Mouse (Mus musculus) layer of hippocampus, postnatal 10 days (tissue): Measurements from ENCODE around the gene Nr4a1. TPM values are rescaled to one million over a fixed set of nuclear protein-coding genes. Genes with fewer than 3 reads are reported as not detected.

Experiments
- DNase-seq, 2 experiments: peaks; one replicate each; pipeline ENCODE4 v3.0.0; 2021; ENCODE audit warnings: low spot score in 2 of 2
- total RNA-seq, 2 experiments: library from RNA; stranded (reverse); gene quantifications; 2 replicates each; pipeline ENCODE4 v1.2.3; 2021

The Nr4a1 gene
- total RNA-seq, 2 experiments from 2014 or later = 28.4 to 33.9 TPM

DNA sequence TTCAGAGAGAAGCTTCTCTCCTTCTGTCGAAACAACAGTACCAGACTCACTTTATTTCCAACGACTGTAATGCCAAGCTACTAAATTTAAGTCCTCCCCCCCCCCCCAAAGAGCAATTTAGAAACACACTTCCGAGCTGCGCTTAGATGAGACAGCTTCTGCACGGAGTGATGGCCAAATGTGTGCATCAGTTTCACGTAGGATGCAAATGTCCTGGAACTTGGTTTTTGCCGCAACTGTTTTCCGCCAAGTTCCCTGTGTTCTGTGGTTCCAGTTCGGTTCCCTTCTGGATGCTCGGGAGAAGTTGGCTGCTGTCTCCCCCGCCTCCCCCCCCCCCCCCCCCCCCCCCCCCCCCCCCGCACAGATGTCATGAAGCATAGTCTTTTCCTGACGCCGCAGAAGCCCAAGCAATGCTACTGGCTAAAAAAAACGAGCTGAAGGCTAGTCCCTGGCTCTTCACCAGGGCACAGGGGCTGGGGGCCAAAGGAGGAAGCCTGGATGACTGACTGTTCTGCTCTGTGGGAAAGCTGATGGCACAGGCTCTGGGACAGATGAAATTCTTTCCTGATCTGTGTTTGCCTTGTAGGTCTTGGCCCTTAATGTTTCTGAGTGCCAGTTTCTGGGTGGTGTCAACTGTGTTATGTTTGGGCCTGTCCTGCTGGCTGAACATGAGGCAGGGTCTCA, 57.2 kb downstream of the Nr4a1 start:
- DNase-seq = no peak

DNA sequence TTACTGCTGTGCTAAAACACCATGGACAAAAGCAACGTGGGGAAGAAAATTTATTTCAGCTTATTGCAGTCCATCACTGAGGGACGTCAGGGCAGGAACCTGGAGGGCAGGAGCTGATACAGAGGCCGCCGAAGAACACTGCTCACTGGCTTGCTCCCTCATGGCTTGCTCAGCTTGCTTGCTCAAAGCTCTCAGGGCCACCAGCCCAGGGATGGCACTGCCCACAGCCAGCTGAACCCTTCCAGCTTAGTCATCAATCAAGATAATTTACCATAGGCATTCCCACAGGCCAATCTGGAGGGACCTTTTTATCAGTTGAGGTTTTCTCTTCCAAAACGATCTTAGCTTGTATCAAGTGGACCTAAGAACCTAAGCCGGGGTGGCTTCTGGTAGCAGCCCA, 57.9 kb downstream of the Nr4a1 start:
- no peak for DNase-seq

DNA sequence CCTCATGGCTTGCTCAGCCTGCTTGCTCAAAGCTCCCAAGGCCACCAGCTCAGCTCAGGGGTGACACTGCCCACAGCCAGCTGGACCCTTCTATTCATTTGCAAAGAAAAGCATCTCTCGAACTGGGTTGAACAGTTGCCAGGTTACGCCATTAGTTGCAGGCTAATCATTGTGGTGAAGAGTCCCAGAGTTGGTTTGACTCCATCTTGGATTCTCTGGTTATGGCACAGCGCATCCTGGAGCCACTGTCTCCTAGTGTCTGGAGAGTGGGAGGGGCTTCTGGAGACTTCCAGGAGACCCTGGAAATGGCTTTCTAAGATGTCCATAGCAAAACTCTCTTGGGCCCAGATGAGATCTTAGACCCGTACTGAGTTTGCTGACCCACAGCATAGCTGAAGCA, 61.3 kb downstream of the Nr4a1 start:
- no peak for DNase-seq

DNA sequence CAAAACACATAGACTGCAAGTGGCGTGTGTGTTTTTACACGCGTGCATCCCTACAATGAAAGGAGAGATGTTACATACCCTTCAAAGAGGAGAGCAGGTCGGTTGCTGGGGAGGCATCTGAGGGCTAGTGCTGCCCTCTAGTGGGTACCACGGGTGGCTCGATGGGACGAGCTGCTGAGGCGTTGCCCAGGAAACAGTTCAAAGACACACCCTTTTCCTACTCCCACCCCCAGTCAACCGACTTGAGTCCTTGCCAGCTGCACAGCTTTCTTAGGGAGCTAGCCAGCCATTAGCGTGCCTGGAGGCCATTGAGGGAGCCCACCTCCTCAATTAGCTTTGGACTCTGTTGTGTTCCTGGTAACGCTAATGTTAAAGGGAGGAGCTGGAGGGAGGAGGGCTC, 61.8 kb downstream of the Nr4a1 start:
- peak; percentile 95 for DNase-seq

DNA sequence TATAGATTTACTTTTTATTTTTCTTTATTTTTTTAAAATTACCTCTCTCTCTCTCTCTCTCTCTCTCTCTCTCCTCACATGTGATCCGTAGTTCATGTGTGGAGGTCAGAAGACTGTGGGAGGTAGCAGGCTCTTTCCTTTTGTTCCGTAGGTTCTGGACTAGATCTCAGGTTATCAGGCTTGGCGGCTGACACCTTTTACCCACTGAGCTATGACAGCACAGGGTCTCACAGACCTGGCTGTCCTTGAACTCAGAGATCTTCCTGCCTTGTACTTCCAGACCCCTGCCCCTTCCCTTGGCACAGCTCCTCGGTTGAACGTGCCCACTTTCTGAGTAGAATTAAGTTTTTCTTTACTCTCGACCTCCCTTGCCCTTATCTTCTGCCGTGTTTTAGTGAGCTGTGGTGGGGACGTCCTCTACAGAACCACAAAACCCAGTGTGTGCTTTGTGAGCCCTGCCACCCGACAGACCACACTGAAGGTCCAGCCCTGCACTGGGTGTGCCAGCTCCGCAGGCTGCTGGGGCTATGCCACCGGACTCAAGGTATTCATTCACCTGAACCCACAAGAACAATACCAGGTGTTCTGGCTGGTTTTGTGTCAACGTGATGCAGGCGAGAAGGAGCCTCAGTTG, 62.3 kb downstream of the Nr4a1 start:
- no peak for DNase-seq

DNA sequence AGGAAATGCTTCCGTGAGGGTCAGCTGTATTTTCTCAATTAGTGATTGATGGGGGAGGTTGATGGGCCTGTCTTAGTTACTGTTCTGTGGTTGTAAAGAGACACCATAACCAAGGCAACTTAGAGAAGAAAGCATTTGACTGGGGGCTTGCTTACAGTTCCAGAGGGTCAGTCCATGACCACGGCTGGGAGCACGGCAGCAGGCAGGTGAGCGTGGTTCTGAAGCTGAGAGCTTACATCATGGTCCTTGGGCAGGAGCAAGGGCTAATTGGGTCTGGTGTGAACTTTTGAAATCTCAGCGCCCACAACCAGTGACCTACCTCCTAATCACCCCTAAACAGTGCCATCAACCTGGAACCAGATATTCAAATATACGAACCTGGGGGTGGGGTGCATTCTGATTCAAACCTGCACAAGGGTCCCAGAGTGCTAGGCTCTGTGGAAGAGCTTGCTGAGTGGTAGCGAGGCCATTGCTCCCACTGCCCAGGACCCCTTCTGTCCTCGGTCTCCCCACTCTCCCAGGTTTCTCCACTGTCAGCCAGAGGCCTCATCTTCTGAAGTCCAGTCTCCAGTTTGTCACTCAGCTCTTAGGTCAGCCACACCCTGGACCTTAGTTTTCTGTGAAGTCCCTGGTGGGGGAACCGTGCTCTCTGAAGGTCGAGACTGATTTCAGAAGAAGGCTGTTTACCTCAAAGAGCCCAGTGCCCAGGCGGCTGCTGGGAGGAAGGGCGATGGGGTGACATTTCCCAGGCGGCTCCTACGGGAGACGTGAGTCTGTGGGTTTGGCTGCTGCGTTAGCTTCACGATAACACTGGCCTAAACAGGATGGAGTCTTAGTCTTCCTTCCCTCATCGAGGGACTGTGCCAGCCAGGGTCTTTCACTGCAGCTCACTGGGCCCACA, 63.1 kb downstream of the Nr4a1 start:
- no peak for DNase-seq

DNA sequence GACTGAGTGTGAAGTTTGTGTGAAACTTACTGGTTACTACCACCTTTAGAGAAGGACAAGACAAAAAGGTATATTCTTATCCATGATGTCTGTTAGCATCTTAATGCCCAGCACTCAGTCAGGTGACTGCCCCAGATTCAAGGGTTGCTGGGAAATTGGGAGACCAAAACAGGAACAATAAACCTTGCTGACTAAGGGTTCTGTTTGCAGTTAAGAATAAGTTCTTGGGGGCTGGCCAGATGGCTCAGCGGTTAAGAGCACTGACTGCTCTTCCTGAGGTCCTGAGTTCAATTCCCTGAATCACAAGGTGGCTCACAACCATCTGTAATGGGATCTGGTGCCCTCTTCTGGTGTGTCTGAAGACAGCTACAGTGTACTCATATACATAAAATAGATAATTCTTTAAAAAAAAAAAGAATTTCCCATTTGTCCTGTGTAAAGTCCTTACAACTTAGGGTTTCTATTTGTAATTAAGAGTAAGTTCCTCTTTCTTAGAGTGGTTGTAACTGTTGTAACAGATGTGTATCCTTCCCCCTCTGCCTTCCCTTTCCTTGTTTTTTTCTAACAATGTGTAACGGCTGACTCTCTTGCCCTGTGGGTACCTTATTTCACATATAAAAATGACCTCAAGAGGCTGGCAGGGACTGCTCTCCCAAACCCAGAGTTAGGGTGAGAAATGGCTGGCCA, 63.9 kb downstream of the Nr4a1 start:
- DNase-seq = no peak

DNA sequence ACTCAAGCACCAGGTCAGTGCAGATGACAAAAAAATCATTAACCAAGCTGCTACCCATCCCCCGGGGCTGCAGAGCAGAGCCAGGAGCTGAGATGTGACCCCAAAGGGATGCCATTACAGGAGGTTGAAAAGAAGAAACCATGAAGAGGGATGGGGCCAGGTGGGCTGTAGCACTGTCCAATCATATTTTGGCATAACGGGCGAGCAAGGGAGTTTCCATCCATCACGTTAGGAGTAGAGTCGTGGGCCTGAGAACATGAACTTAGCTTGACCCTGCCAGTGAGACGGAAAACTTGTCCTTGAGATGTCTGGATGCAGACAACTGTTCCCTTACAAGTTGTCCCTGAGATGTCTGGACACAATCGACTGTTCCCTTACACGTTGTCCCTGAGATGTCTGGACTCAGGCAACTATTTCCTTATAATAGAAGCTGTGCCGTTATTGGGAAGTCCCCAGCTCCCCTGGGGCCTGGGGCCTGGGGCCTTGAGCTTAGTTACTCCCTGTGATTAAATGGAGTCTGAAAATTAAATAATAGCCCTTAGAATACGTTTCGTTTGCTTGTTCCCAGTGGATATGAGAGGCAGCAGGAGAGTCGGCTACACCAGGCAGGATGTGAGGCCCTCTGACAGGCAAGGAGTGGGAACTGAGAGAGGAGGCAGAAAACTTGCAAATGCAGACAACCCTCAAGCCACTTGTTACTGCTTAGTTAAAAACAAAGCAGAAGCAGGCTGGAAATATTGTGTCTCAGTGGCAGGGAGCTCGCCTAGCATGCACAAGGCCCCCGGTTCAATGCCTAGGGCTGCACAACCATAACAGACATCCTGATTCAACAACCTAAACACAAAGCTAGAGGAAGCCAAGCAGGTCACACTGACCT, 65.1 kb downstream of the Nr4a1 start:
- DNase-seq = no peak

DNA sequence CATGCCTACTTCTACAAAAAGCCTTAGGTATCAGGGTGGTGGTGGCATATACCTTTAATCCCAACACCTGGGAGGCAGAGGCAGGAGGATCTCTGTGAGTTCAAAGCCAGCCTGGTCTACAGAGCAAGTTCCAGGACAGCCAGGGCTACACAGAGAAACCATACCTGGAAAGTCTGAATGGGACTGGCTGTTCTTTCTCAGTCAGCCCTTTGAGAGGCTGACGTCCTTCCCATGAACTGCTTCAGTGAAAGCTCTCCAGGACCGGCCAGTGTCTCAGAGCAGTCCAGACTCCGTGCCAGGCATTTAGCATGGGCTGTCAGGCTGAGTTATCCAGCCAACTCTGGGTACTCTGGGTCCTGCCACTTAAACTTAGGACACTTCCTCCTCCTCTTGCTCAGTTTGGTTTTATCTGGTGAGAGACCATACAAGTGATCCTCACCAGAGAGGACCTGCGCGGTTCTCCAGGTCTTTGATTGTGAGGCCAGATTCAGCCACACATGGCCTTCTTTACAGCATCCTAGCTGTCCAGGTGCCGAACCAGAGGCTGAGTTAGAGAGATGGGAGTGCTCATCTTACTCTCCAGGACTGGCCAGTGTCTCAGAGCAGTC, 66.0 kb downstream of the Nr4a1 start:
- DNase-seq = no peak

DNA sequence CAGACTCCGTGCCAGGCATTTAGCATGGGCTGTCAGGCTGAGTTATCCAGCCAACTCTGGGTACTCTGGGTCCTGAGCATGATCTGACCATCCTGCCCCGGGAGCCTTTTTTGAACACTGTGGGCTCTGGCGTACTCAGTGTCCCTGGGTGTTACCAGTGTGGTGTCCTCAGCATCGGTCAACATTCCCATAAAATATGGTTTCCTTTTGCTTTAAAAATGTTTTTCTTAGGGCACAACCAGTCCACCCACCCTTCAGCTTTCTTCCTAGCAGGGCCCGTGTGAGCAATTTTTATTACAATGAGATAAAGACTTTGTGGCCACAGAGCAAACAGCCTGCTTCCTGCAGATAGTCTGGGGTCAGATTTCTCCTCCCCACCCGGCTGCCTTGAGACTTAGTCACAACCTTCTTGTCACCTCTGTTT, 66.6 kb downstream of the Nr4a1 start:
- no peak for DNase-seq

DNA sequence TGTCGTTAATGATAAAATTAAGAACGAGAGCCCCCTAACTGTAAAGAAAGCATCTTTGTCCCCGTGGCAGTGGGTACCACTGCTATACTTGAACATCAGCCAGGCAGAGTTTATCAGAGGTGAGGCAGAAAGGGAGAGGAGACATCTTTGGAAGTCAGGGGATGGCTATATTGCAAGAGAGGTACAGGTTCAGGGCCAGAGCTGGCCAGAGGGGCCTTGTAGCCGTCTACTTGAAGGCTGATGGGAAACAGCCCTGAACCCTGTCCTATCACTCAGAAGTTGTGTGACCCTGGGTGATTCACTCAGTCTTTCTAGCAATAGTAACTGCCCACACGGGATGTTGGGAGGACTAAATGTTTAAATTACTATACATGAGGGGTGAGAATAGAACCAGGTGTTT, 67.1 kb downstream of the Nr4a1 start:
- DNase-seq = no peak

DNA sequence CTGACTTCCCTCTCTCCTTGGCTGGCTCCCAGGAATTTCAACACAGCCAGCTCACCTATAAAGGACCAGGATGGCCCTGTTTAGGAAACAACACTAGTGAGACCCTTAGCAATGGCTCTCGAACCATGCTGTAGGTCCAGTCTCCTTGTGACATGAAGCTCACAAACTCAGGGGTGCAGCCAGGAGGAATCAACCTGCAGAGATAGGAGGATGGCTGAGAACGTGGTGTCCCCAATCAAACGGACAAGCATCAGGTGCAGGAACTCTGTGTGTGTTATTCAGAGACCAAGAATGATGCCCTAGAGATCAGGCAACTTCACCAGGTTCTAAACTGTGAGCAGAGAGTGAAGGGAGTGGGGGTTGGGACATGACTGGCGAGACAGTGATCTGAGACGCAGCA, 68.0 kb downstream of the Nr4a1 start:
- no peak for DNase-seq

DNA sequence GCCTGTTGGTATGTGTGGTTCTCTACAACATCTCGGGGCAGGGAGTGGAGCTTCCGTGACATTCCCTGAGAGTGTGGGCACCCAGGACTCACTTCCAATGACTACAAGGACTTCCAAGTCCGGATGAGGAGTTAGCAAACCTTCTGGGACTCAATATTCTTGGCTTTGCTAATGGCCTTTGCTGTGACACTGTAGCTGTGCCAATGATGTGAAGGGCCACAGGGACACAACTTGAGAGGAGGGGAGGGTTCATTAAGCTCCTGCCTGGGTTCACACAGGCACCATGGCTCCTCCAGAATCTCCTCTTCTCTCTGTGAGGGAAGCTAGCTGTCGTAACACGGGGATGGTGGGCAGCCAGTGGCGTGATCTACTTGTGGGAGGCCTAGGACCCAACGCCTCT, 68.6 kb downstream of the Nr4a1 start:
- DNase-seq = no peak

DNA sequence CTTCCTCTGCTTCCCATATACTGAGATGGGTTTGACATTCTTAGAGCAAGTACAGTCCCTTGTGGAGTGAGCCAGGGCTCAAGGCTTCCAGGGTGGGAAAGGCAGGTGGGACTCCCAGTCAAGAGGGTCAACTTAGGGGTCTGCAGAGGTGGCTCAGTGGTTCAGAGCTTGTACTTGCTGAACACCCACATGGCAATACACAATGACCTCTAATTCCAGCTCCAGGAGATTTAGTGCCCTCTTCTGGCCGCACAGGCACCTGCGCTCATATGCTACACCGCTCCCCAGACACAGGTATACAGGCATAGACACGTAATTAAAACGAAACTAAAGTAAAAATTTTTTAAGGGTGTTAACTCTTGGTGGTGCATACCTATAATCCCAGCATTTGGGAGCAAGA, 69.4 kb downstream of the Nr4a1 start:
- no peak for DNase-seq

Other genes with a start within 250 kb of the Nr4a1 start
- gene Gm47841, start 206.9 kb upstream of the Nr4a1 start, total RNA-seq = not detected
- gene Fignl2, start 175.7 kb upstream of the Nr4a1 start, total RNA-seq = 1 to 10 TPM; 1.1 to 1.2 TPM
- not detected for gene Ankrd33, start 138.5 kb upstream of the Nr4a1 start, total RNA-seq
- gene Acvrl1, start 125.7 kb upstream of the Nr4a1 start, total RNA-seq = 1 to 10 TPM; 9.0 to 9.8 TPM
- 10 to 100 TPM; 78.9 to 79.2 TPM for gene Acvr1b, start 80.2 kb upstream of the Nr4a1 start, total RNA-seq
- 10 to 100 TPM; 33.3 to 35.3 TPM for gene Grasp, start 30.1 kb upstream of the Nr4a1 start, total RNA-seq
- 10 to 100 TPM; 41.1 to 43.3 TPM for gene Atg101, start 30.0 kb downstream of the Nr4a1 start, total RNA-seq
- gene 6030408B16Rik, start 38.9 kb downstream of the Nr4a1 start, total RNA-seq = not detected
- gene Krt80, start 115.9 kb downstream of the Nr4a1 start, total RNA-seq = under 1 TPM in 1 of 2 experiments, not detected in 1; 0.23 TPM
- not detected for gene Krt7, start 156.8 kb downstream of the Nr4a1 start, total RNA-seq
- gene Krt87, start 184.5 kb downstream of the Nr4a1 start, total RNA-seq = under 1 TPM; 0.55 to 0.62 TPM
- gene Krt88, start 193.5 kb downstream of the Nr4a1 start, total RNA-seq = not detected
- not detected for gene Krt81, start 209.5 kb downstream of the Nr4a1 start, total RNA-seq
- under 1 TPM in 1 of 2 experiments, not detected in 1; 0.23 TPM for gene Krt86, start 219.2 kb downstream of the Nr4a1 start, total RNA-seq
- gene Krt83, start 237.2 kb downstream of the Nr4a1 start, total RNA-seq = not detected